Mouse (Mus musculus) limb, embryonic 13.5 days (tissue): ENCODE results near the gene Adad2. TPM values are rescaled to one million over a fixed set of nuclear protein-coding genes. Genes with fewer than 3 reads are reported as not detected.
A peak's percentile ranks its signal among the peaks of the same experiment; 100 is the strongest.

Experiments
- ATAC-seq: fragments of 200-750 bp; cut with Nextera tagmentation; 2 replicates; pipeline ENCODE4 v1.8.0; 2017; ENCODE audit warnings: low read depth, moderate number of reproducible peaks, moderate TSS enrichment; ENCODE audit not compliant: low FRiP score
- H3K27ac ChIP-seq: fragments of 300-500 bp; sonication (generic); 2 replicates; pipeline ENCODE4 v1.5.1; 2015; ENCODE audit warnings: inconsistent platforms, mild to moderate bottlenecking, moderate library complexity
- H3K27me3 ChIP-seq: fragments of 300-500 bp; sonication (generic); 2 replicates; pipeline ENCODE4 v1.6.1; 2015; ENCODE audit warnings: mild to moderate bottlenecking, inconsistent platforms
- H3K36me3 ChIP-seq: fragments of 300-500 bp; sonication (generic); 2 replicates; pipeline ENCODE4 v1.6.1; 2015; ENCODE audit warnings: inconsistent platforms, mild to moderate bottlenecking, moderate library complexity
- H3K4me1 ChIP-seq: fragments of 300-500 bp; sonication (generic); 2 replicates; pipeline ENCODE4 v1.6.1; 2015; ENCODE audit warnings: inconsistent platforms
- H3K4me2 ChIP-seq: fragments of 300-500 bp; sonication (generic); replicated peaks from 2 replicates; pipeline ENCODE4 v1.6.1; 2015; ENCODE audit warnings: inconsistent platforms, mild to moderate bottlenecking, moderate library complexity
- H3K4me3 ChIP-seq: fragments of 300-500 bp; sonication (generic); 2 replicates; pipeline ENCODE4 v1.5.1; 2015; ENCODE audit warnings: moderate library complexity, mild to moderate bottlenecking, inconsistent platforms
- H3K9ac ChIP-seq: fragments of 300-500 bp; sonication (generic); 2 replicates; pipeline ENCODE4 v1.6.1; 2015; ENCODE audit warnings: mild to moderate bottlenecking, inconsistent platforms
- H3K9me3 ChIP-seq: fragments of 300-500 bp; sonication (generic); 2 replicates; pipeline ENCODE4 v1.6.1; 2016; ENCODE audit warnings: inconsistent platforms
- WGBS: fragments of 180-500 bp; shearing (Covaris S2); methylation state at CpG from one replicate; pipeline ENCODE4 v1.1.7; 2015; 5-methylcytosine and 5-hydroxymethylcytosine counted together
- polyA plus RNA-seq: library from polyadenylated mRNA; unstranded; fragments of >200 nt; fragmentation: Nextera tagmentation; extraction: Ambion mirVana; gene quantifications from 2 replicates; pipeline ENCODE4 v1.2.1, GENCODE M21; 2015

Adad2 gene
- polyA plus RNA-seq, 1 experiment from 2014 or later: 0.19 TPM

GRCm38 (mm10) chr8:119646197-119646596 lies 33.6 kb downstream of the Adad2 start:
- Histone ChIP-seq H3K27me3 (no peaks in the 10 kb centered on the region), H3K4me1 (peaks cover 2% of the 10 kb centered on the region; the same call in 1 of the 2 replicates), H3K36me3 (no peaks in the 10 kb centered on the region), H3K27ac (no peak overlapping the region), H3K9ac (no peak overlapping the region), H3K4me2 (no peak overlapping the region), H3K9me3 (0 out of 2 replicates have a peak, but pooled peaks cover 8% of the 10 kb centered on the region), H3K4me3 (no peak overlapping the region)
- WGBS: 81% methylated on average over 3 of the region's 3 CpGs
- ATAC-seq: no peak

GRCm38 (mm10) chr8:119646846-119647245 lies 34.3 kb downstream of the Adad2 start:
- H3K36me3 ChIP-seq: no peaks in the 10 kb centered on the region
- H3K9me3 ChIP-seq: 0 out of 2 replicates have a peak, but pooled peaks cover 7% of the 10 kb centered on the region
- no peaks in the 10 kb centered on the region for H3K27me3 ChIP-seq
- ATAC-seq: no peak
- no peak overlapping the region for H3K27ac ChIP-seq
- H3K9ac ChIP-seq: no peak overlapping the region
- WGBS: 90% methylated on average over 7 of the region's 7 CpGs
- peaks cover 9% of the 10 kb centered on the region for H3K4me1 ChIP-seq
- no peak overlapping the region for H3K4me2 ChIP-seq
- H3K4me3 ChIP-seq: no peak overlapping the region

GRCm38 (mm10) chr8:119651324-119651723 lies 38.8 kb downstream of the Adad2 start:
- 0 out of 2 replicates have a peak, but pooled peaks cover under 1% of the 10 kb centered on the region for H3K9me3 ChIP-seq
- no peak overlapping the region for H3K4me2 ChIP-seq
- no peak overlapping the region for H3K4me3 ChIP-seq
- H3K9ac ChIP-seq: no peak overlapping the region
- H3K4me1 ChIP-seq: peaks cover 16% of the 10 kb centered on the region
- H3K36me3 ChIP-seq: no peaks in the 10 kb centered on the region
- no peaks in the 10 kb centered on the region for H3K27me3 ChIP-seq
- ATAC-seq: 0 out of 2 replicates have a peak, but pooled peaks have one; percentile 28
- no peak overlapping the region for H3K27ac ChIP-seq
- 22% methylated on average over 2 of the region's 2 CpGs for WGBS

GRCm38 (mm10) chr8:119656709-119657464 lies 44.3 kb downstream of the Adad2 start:
- H3K4me1 ChIP-seq: peaks cover 18% of the 10 kb centered on the region
- H3K4me3 ChIP-seq: no peak overlapping the region
- no peaks in the 10 kb centered on the region for H3K9me3 ChIP-seq
- no peak for ATAC-seq
- H3K9ac ChIP-seq: no peak overlapping the region
- H3K27ac ChIP-seq: no peak overlapping the region
- H3K27me3 ChIP-seq: no peaks in the 10 kb centered on the region
- H3K36me3 ChIP-seq: no peaks in the 10 kb centered on the region
- 41% methylated on average over 5 of the region's 5 CpGs for WGBS
- H3K4me2 ChIP-seq: no peak overlapping the region

GRCm38 (mm10) chr8:119661081-119661480 lies 48.5 kb downstream of the Adad2 start:
- no peak for ATAC-seq
- H3K9ac ChIP-seq: no peak overlapping the region

DNA sequence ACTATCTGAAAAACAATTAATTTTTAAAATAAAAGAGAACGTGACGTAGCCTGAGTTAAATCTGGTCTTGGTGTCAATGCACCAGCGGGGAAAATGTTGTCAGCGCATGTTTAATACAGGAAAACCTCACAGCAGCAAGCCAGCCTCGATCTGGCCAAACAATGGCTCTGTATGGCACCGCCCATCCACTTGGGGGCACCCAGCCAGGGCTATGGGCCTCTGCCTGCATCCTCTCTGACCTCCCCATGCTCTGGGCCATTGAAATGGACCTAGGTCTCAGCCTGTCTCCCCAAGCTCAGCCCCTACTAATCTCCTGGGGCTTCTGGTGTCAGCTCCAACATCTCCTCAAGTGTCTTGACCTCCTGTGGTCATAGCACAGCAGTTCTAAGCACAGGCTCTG lies 49.3 kb downstream of the Adad2 start:
- Histone ChIP-seq H3K27ac (no peak overlapping the region), H3K4me3 (no peak overlapping the region), H3K27me3 (peaks cover 13% of the 10 kb centered on the region), H3K36me3 (no peaks in the 10 kb centered on the region), H3K9ac (no peak overlapping the region), H3K4me2 (no peak overlapping the region), H3K9me3 (no peaks in the 10 kb centered on the region), H3K4me1 (peaks cover 16% of the 10 kb centered on the region)
- WGBS: 86% methylated on average over 6 of the region's 6 CpGs
- no peak for ATAC-seq

More at GRCm38 (mm10) chr8:119661081-119661480, 48.5 kb downstream of the Adad2 start:
- WGBS: 6% methylated on average over 9 of the region's 9 CpGs
- H3K4me1 ChIP-seq: peaks cover 14% of the 10 kb centered on the region
- H3K27ac ChIP-seq: no peak overlapping the region
- no peak overlapping the region for H3K4me3 ChIP-seq
- no peak overlapping the region for H3K4me2 ChIP-seq
- H3K9me3 ChIP-seq: no peaks in the 10 kb centered on the region
- peaks cover 4% of the 10 kb centered on the region; the same call in 1 of the 2 replicates for H3K27me3 ChIP-seq
- H3K36me3 ChIP-seq: no peaks in the 10 kb centered on the region

- Histone ChIP-seq H3K27me3 (peaks cover 19% of the 10 kb centered on the region), H3K4me2 (no peak overlapping the region), H3K27ac (no peak overlapping the region), H3K4me3 (no peak overlapping the region), H3K36me3 (no peaks in the 10 kb centered on the region), H3K4me1 (peaks cover 16% of the 10 kb centered on the region), H3K9me3 (no peaks in the 10 kb centered on the region), H3K9ac (no peak overlapping the region)
- ATAC-seq: no peak
- 60% methylated on average over 11 of the region's 11 CpGs for WGBS
These were observed 50.9 kb downstream of the Adad2 start for GRCm38 (mm10) chr8:119663440-119663839.

GRCm38 (mm10) chr8:119665270-119665669 lies 52.7 kb downstream of the Adad2 start:
- H3K4me2 ChIP-seq: no peak overlapping the region
- no peak overlapping the region for H3K4me3 ChIP-seq
- H3K27ac ChIP-seq: no peak overlapping the region
- 85% methylated on average over 6 of the region's 6 CpGs for WGBS
- H3K9me3 ChIP-seq: no peaks in the 10 kb centered on the region
- H3K27me3 ChIP-seq: peaks cover 19% of the 10 kb centered on the region
- no peaks in the 10 kb centered on the region for H3K36me3 ChIP-seq
- ATAC-seq: no peak
- no peak overlapping the region for H3K9ac ChIP-seq
- H3K4me1 ChIP-seq: peaks cover 16% of the 10 kb centered on the region

Other genes starting within 250 kb of the Adad2 start
- 9.6 and 11.4 TPM in 2 replicates for gene Mlycd, start 217.9 kb upstream of the Adad2 start, polyA plus RNA-seq
- gene Osgin1, start 178.6 kb upstream of the Adad2 start, polyA plus RNA-seq: 0.73 and 0.76 TPM in 2 replicates
- 3.1 and 3.5 TPM in 2 replicates for gene Necab2, start 166.0 kb upstream of the Adad2 start, polyA plus RNA-seq
- 0.29 TPM in 1 of 2 replicates, not detected in the other for gene Slc38a8, start 111.0 kb upstream of the Adad2 start, polyA plus RNA-seq
- gene Mbtps1, start 54.0 kb upstream of the Adad2 start, polyA plus RNA-seq: 139 and 142 TPM in 2 replicates
- 31.0 and 32.3 TPM in 2 replicates for gene Hsdl1, start 37.6 kb upstream of the Adad2 start, polyA plus RNA-seq
- 0.11 TPM in 1 of 2 replicates, not detected in the other for gene Dnaaf1, start 37.5 kb upstream of the Adad2 start, polyA plus RNA-seq
- gene Taf1c, start 7.5 kb upstream of the Adad2 start, polyA plus RNA-seq: 12.4 and 13.8 TPM in 2 replicates
- 0.06 TPM in 1 of 2 replicates, not detected in the other for gene Kcng4, start 22.9 kb downstream of the Adad2 start, polyA plus RNA-seq
- 0.20 and 0.24 TPM in 2 replicates for gene Wfdc1, start 53.6 kb downstream of the Adad2 start, polyA plus RNA-seq
- 2.0 and 2.6 TPM in 2 replicates for gene Atp2c2, start 87.3 kb downstream of the Adad2 start, polyA plus RNA-seq
- 10.3 and 10.7 TPM in 2 replicates for gene Tldc1, start 165.7 kb downstream of the Adad2 start, polyA plus RNA-seq
- gene Cotl1, start 227.8 kb downstream of the Adad2 start, polyA plus RNA-seq: 64.0 and 67.8 TPM in 2 replicates
- gene Klhl36, start 249.5 kb downstream of the Adad2 start, polyA plus RNA-seq: 10.4 and 10.5 TPM in 2 replicates